Comparison of ENCODE assay signal across 10 mouse cellular contexts in the genomic region with DNA sequence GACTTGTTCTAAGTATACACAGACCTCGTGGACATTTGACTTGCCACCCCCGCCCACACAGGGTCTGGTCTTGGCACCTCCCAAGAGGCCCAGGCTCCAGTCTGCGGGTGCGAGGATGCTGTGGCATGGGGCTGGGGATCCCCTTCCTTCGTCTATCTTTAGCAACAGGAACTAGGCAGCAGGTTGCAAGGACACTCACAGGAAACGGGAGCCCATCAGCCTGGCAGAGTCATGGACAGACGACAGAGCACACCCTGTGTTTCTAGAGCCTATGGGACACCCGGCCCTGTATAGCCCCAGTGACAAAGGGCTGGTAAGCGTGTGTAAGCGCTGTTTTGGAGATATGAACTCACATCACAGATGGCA. TPM values are rescaled to one million over a fixed set of nuclear protein-coding genes. Genes with fewer than 3 reads are reported as not detected.
DNase-seq lines count a peak whose midpoint lies in the region; ATAC-seq lines count a peak whose summit lies in the region.
"Had no signal": no experiment of that assay in that cellular context is flagged by ENCODE, and none has a peak within 500 bp of the region (broad histone marks: within the 10 kb centered on the region; RNA-seq: fewer than 3 reads in every experiment).

No protein-coding gene starts in this region.

- peak; percentile 39 for ATAC-seq in common myeloid progenitor, adult 5-6 weeks (replicated peaks; ENCODE audit: low read depth, poor library complexity, severe bottlenecking)
- peak; percentile 53 for ATAC-seq in megakaryocyte, adult 5-6 weeks (ENCODE audit: poor library complexity, severe bottlenecking)
- ATAC-seq in activated CD4-positive, CD25-positive, alpha-beta regulatory T cell, adult 4 months: no peak

- intact Hi-C loops in heart, postnatal 10 days (cut with DNase I): no loop called here

- peak; percentile 35 for DNase-seq in heart, adult 8-10 months (ENCODE audit: low spot score)
- DNase-seq in heart, postnatal 10 days: no peak
- DNase-seq in induced T-regulatory cell, adult 2 months (ENCODE audit: low read depth): peak; percentile 47
- no peak for DNase-seq in thymus, postnatal 10 days (ENCODE audit: low spot score in 2 of 2)
- no peak for DNase-seq in cerebellum, adult 11 months
- DNase-seq: left cerebral cortex, postnatal 4 days; thymus, postnatal 36 days had no signal

RNA-seq across cellular contexts. Expression of a gene that starts 49.2 kb away (rescaled TPM):
- total RNA-seq in heart, adult 8-10 months (2022): under 1 TPM in 2 of 4 experiments, not detected in 2; 0.19 to 0.24 TPM
- 1 to 10 TPM; 1.6 to 2.0 TPM for total RNA-seq in heart, postnatal 10 days (2021)
- not detected in 2 replicates for total RNA-seq in common myeloid progenitor, adult 5-6 weeks (2017)
- total RNA-seq in megakaryocyte, adult 5-6 weeks (2015): not detected in 2 replicates
- not detected in 2 replicates for total RNA-seq in megakaryocyte, adult 5-6 weeks (2017)
- under 1 TPM in 1 of 2 experiments, not detected in 1; 0.61 TPM for polyA plus RNA-seq in activated CD4-positive, CD25-positive, alpha-beta regulatory T cell, adult 4 months (2017; shearing (Covaris generic))

Comparison
In these comparisons a context has a peak if more than half of its experiments do, and no peak if none do; other contexts are left out.
1. DNase-seq: peak in heart, adult 8-10 months (single experiment) and induced T-regulatory cell, adult 2 months (single experiment); none in heart, postnatal 10 days (0 of 2), thymus, postnatal 10 days (0 of 2) and cerebellum, adult 11 months (single experiment).